Mouse (Mus musculus) spleen, postnatal 10 days (tissue): Measurements from ENCODE around the gene E030018B13Rik.

ENCODE experiments used
- DNase-seq, 2 experiments: peaks; one replicate each; pipeline ENCODE4 v3.0.0; 2021 to 2022; ENCODE audit warnings: low spot score in 2 of 2

Gene E030018B13Rik

GRCm38 (mm10) chr7:63917693-63918092 lies 1.0 kb downstream of the E030018B13Rik start:
- DNase-seq = no peak

GRCm38 (mm10) chr7:63918771-63919768 lies 2.4 kb downstream of the E030018B13Rik start:
- no peak for DNase-seq

- no peak for DNase-seq
These were observed 5.4 kb downstream of the E030018B13Rik start for GRCm38 (mm10) chr7:63921909-63922562.

- DNase-seq = no peak
These were observed 5.9 kb downstream of the E030018B13Rik start for GRCm38 (mm10) chr7:63922571-63922970.

GRCm38 (mm10) chr7:63922975-63923374 lies 6.3 kb downstream of the E030018B13Rik start:
- no peak for DNase-seq

- DNase-seq = no peak
These were observed 7.5 kb downstream of the E030018B13Rik start for GRCm38 (mm10) chr7:63924151-63924550.

- no peak for DNase-seq
These were observed 8.2 kb downstream of the E030018B13Rik start for GRCm38 (mm10) chr7:63924747-63925412.

- DNase-seq = peak in 1 of 2 experiments; percentile 55
These were observed 9.0 kb downstream of the E030018B13Rik start for GRCm38 (mm10) chr7:63925413-63926360.

- no peak for DNase-seq
These were observed 9.8 kb downstream of the E030018B13Rik start for GRCm38 (mm10) chr7:63926492-63926891.

GRCm38 (mm10) chr7:63927121-63927520 lies 10.5 kb downstream of the E030018B13Rik start:
- DNase-seq = no peak

- no peak for DNase-seq
These were observed 12.4 kb downstream of the E030018B13Rik start for GRCm38 (mm10) chr7:63929080-63929479.

- DNase-seq = peak in 1 of 2 experiments; percentile 44
These were observed 13.5 kb downstream of the E030018B13Rik start for GRCm38 (mm10) chr7:63930132-63930531.

GRCm38 (mm10) chr7:63930766-63931165 lies 14.1 kb downstream of the E030018B13Rik start:
- DNase-seq = no peak

- no peak for DNase-seq
These were observed 15.8 kb downstream of the E030018B13Rik start for GRCm38 (mm10) chr7:63932461-63932860.

GRCm38 (mm10) chr7:63933905-63934304 lies 17.2 kb downstream of the E030018B13Rik start:
- no peak for DNase-seq

GRCm38 (mm10) chr7:63934530-63934929 lies 17.9 kb downstream of the E030018B13Rik start:
- DNase-seq = no peak

GRCm38 (mm10) chr7:63935809-63936187 lies 19.1 kb downstream of the E030018B13Rik start:
- no peak for DNase-seq

GRCm38 (mm10) chr7:63936188-63936985 lies 19.7 kb downstream of the E030018B13Rik start:
- DNase-seq = peak; percentile 80 to 87

GRCm38 (mm10) chr7:63936986-63937235 lies 20.3 kb downstream of the E030018B13Rik start:
- DNase-seq = no peak
